Mouse (Mus musculus) cerebellum, adult 11 months (tissue): ENCODE results near the gene Bank1.
"Not testable (repeated sequence)": the region's sequence is repeated elsewhere in the genome, so short reads cannot be mapped to it uniquely, and the experiment has no call there.

Experiments used
- DNase-seq: peaks from one replicate; pipeline ENCODE4 v3.0.0; 2022

Gene Bank1

GRCm38 (mm10) chr3:136325783-136326182, at the start of gene Bank1:
Bank1 (minus strand) TSS chr3:136326066.
- DNase-seq: no peak

- no peak for DNase-seq
Observed at GRCm38 (mm10) chr3:136369916-136370315, 44.0 kb upstream of the Bank1 start.

GRCm38 (mm10) chr3:136369466-136369865, 43.6 kb upstream of the Bank1 start:
- DNase-seq: no peak

GRCm38 (mm10) chr3:136368505-136368999, 42.7 kb upstream of the Bank1 start:
- no peak for DNase-seq

GRCm38 (mm10) chr3:136349690-136350089, 23.8 kb upstream of the Bank1 start:
- no peak for DNase-seq

- DNase-seq: no peak
Observed at GRCm38 (mm10) chr3:136348611-136349010, 22.7 kb upstream of the Bank1 start.

- no peak for DNase-seq
Observed at GRCm38 (mm10) chr3:136347277-136347676, 21.4 kb upstream of the Bank1 start.

- no peak for DNase-seq
Observed at GRCm38 (mm10) chr3:136341911-136342310, 16.0 kb upstream of the Bank1 start.

GRCm38 (mm10) chr3:136339896-136340295, 14.0 kb upstream of the Bank1 start:
- DNase-seq: no peak

- DNase-seq: no peak
Observed at GRCm38 (mm10) chr3:136331135-136331534, 5.3 kb upstream of the Bank1 start.

GRCm38 (mm10) chr3:136330043-136330442, 4.2 kb upstream of the Bank1 start:
- DNase-seq: no peak

- DNase-seq: no peak
Observed at GRCm38 (mm10) chr3:136329133-136329532, 3.3 kb upstream of the Bank1 start.

- DNase-seq: not testable (repeated sequence)
Observed at GRCm38 (mm10) chr3:136324716-136325115, 1.1 kb downstream of the Bank1 start.

- DNase-seq: no peak
Observed at GRCm38 (mm10) chr3:136321936-136322335, 3.9 kb downstream of the Bank1 start.

- no peak for DNase-seq
Observed at GRCm38 (mm10) chr3:136308487-136308886, 17.4 kb downstream of the Bank1 start.

GRCm38 (mm10) chr3:136306564-136307158, 19.2 kb downstream of the Bank1 start:
- DNase-seq: no peak

GRCm38 (mm10) chr3:136302541-136302940, 23.3 kb downstream of the Bank1 start:
- DNase-seq: no peak

- DNase-seq: not testable (repeated sequence)
Observed at GRCm38 (mm10) chr3:136300810-136301209, 25.1 kb downstream of the Bank1 start.

- no peak for DNase-seq
Observed at GRCm38 (mm10) chr3:136297355-136297754, 28.5 kb downstream of the Bank1 start.

GRCm38 (mm10) chr3:136295250-136295649, 30.6 kb downstream of the Bank1 start:
- DNase-seq: no peak

- DNase-seq: no peak
Observed at GRCm38 (mm10) chr3:136287883-136288282, 38.0 kb downstream of the Bank1 start.

GRCm38 (mm10) chr3:136264969-136265595, 60.8 kb downstream of the Bank1 start:
- DNase-seq: no peak

- no peak for DNase-seq
Observed at GRCm38 (mm10) chr3:136257761-136258160, 68.1 kb downstream of the Bank1 start.

- DNase-seq: peak; percentile 1
Observed at GRCm38 (mm10) chr3:136254713-136255112, 71.2 kb downstream of the Bank1 start.

- DNase-seq: no peak
Observed at GRCm38 (mm10) chr3:136252820-136253219, 73.0 kb downstream of the Bank1 start.
